Mouse (Mus musculus): Measurements from ENCODE around the gene Sfmbt2.

DNA sequence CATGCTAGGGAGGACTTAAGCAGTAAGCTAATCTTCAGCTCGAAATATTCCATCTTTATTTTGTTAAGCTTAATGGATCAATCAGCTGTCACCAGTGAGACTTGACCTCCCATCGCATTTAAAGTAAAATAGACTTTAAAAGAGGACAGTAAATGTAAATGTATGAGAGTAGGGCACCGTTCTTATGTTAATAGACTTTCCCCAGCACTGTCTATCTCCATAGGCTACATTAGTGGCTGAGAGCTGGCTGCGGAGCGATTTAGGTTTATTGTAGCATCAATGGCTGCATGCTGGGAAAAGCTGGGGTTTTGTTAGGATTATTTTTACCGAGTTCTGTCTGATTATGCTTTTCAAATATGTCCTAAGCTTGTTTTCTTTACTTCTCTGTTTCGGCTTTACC lies 20.5 kb downstream of the Sfmbt2 start:
- TF ChIP-seq CTCF (IDR thresholded peaks at IDR 0.05) (no peak), EP300 (IDR thresholded peaks at IDR 0.05) (no peak)
